Comparison of ENCODE assay signal across 10 mouse cellular contexts in the genomic region with DNA sequence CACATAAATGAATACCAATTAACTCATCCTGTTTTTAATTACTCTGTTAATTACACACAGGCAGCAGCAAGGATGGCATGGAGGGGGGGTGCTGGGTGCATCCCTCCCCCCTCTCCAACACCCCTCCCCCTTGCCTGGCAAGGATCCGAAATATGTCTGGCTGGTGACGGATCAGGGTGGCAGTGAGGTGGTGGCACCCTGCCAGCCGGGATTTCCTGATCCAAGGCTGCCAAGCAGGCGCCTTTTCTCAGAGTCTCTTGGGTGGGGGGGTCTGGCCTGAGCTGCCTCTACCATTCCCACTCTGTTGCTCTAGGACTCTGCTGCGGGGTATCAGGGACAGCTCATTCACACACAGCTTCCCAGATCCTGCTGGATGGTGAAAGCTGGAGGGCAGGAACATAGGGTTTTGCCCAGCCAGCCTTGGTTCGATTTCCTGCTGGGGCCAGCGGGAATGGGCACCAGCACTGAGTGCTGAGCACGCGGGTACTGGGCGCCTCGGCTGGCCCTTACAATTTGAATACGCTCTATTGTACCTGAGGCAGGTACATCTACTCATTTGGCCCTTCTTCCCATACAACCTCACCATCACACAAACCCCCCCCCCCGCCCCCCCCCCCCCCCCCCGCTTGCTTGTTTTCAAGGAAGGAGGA. TPM values are rescaled to one million over a fixed set of nuclear protein-coding genes. Genes with fewer than 3 reads are reported as not detected.
A peak's percentile ranks its signal among the peaks of the same experiment; 100 is the strongest.
DNase-seq lines count a peak whose midpoint lies in the region; ATAC-seq lines count a peak whose summit lies in the region.
"Had no signal": no experiment of that assay in that cellular context is flagged by ENCODE, and none has a peak within 500 bp of the region (broad histone marks: within the 10 kb centered on the region; RNA-seq: fewer than 3 reads in every experiment).

No protein-coding gene starts in this region.

- 73% methylated on average over 13 of the region's 14 CpGs for WGBS in hindbrain, embryonic 10.5 days
- 68% methylated on average over 14 of the region's 14 CpGs for WGBS in hindbrain, embryonic 11.5 days
- WGBS in embryonic facial prominence, embryonic 13.5 days: 46% methylated on average over 12 of the region's 14 CpGs
- WGBS in hindbrain, embryonic 12.5 days: 68% methylated on average over 12 of the region's 14 CpGs
- WGBS in liver, embryonic 12.5 days (ENCODE audit: insufficient replicate concordance): 69% methylated on average over 12 of the region's 14 CpGs

- DNase-seq in hindbrain, embryonic 10.5 days (ENCODE audit: low spot score): no peak
- DNase-seq in hindbrain, embryonic 11.5 days (ENCODE audit: low spot score): no peak
- DNase-seq in adipocyte (ENCODE audit: low spot score): peak; percentile 21
- peak; percentile 72 for DNase-seq in ovary, postnatal 36 days (ENCODE audit: low spot score)
- no peak for DNase-seq in c-Kit-positive CD71-positive TER-119-positive erythroid progenitor cells, embryonic 14.5 days (ENCODE audit: low spot score)

- no peak overlapping the region for H3K4me2 ChIP-seq in hindbrain, embryonic 11.5 days (replicated peaks; ENCODE audit: low read depth, low read length)
- H3K4me2 ChIP-seq in embryonic facial prominence, embryonic 13.5 days: peak overlapping the region; percentile 41
- H3K4me2 ChIP-seq in hindbrain, embryonic 12.5 days (replicated peaks): no peak overlapping the region
- peak overlapping the region; percentile 64 for H3K4me2 ChIP-seq in liver, embryonic 12.5 days

- H3K27ac ChIP-seq in hindbrain, embryonic 10.5 days: 0 out of 2 replicates have a peak overlapping the region, but pooled peaks have one; percentile 12
- H3K27ac ChIP-seq in hindbrain, embryonic 11.5 days (ENCODE audit: low read depth, low read length): no peak overlapping the region
- peak overlapping the region; percentile 84 for H3K27ac ChIP-seq in embryonic facial prominence, embryonic 13.5 days
- H3K27ac ChIP-seq in hindbrain, embryonic 12.5 days: peak overlapping the region; percentile 42; the same call in 1 of the 2 replicates
- peak overlapping the region; percentile 31 for H3K27ac ChIP-seq in liver, embryonic 12.5 days

- no peak overlapping the region for H3K4me3 ChIP-seq in hindbrain, embryonic 10.5 days
- no peak overlapping the region for H3K4me3 ChIP-seq in hindbrain, embryonic 11.5 days (ENCODE audit: low read depth, low read length)
- peak overlapping the region; percentile 6; the same call in 1 of the 2 replicates for H3K4me3 ChIP-seq in embryonic facial prominence, embryonic 13.5 days
- no peak overlapping the region for H3K4me3 ChIP-seq in hindbrain, embryonic 12.5 days
- peak overlapping the region; percentile 16; the same call in 1 of the 2 replicates for H3K4me3 ChIP-seq in liver, embryonic 12.5 days

- peaks cover 69% of the 10 kb centered on the region for H3K4me1 ChIP-seq in hindbrain, embryonic 10.5 days (replicated peaks)
- 0 out of 2 replicates have a peak, but pooled peaks cover 2% of the 10 kb centered on the region for H3K4me1 ChIP-seq in hindbrain, embryonic 11.5 days (replicated peaks; ENCODE audit: control insufficient read depth, insufficient read depth, low read length)
- peaks cover 74% of the 10 kb centered on the region for H3K4me1 ChIP-seq in embryonic facial prominence, embryonic 13.5 days
- peaks cover 67% of the 10 kb centered on the region for H3K4me1 ChIP-seq in hindbrain, embryonic 12.5 days
- peaks cover 79% of the 10 kb centered on the region for H3K4me1 ChIP-seq in liver, embryonic 12.5 days

- H3K27me3 ChIP-seq in hindbrain, embryonic 10.5 days (ENCODE audit: insufficient read depth, poor library complexity, severe bottlenecking): peaks cover 53% of the 10 kb centered on the region
- no peaks in the 10 kb centered on the region; the same call in 1 of the 2 replicates for H3K27me3 ChIP-seq in hindbrain, embryonic 11.5 days (ENCODE audit: control insufficient read depth, insufficient read depth, low read length)
- peaks cover 30% of the 10 kb centered on the region for H3K27me3 ChIP-seq in embryonic facial prominence, embryonic 13.5 days
- peaks cover 15% of the 10 kb centered on the region for H3K27me3 ChIP-seq in hindbrain, embryonic 12.5 days
- H3K27me3 ChIP-seq in liver, embryonic 12.5 days (replicated peaks): peaks cover 22% of the 10 kb centered on the region; the same call in 1 of the 2 replicates

- H3K9ac ChIP-seq in hindbrain, embryonic 11.5 days (ENCODE audit: low read depth, low read length): no peak overlapping the region
- 0 out of 2 replicates have a peak overlapping the region, but pooled peaks have one; percentile 32 for H3K9ac ChIP-seq in embryonic facial prominence, embryonic 13.5 days
- no peak overlapping the region for H3K9ac ChIP-seq in hindbrain, embryonic 12.5 days
- peak overlapping the region; percentile 45 for H3K9ac ChIP-seq in liver, embryonic 12.5 days

- ATAC-seq in hindbrain, embryonic 11.5 days (ENCODE audit: low FRiP score): no peak
- peak; percentile 17; the same call in 1 of the 2 replicates for ATAC-seq in embryonic facial prominence, embryonic 13.5 days (ENCODE audit: insufficient number of reproducible peaks, insufficient read depth, low FRiP score, low TSS enrichment, low read depth)
- ATAC-seq in hindbrain, embryonic 12.5 days (ENCODE audit: low FRiP score): peak; percentile 20; the same call in 1 of the 2 replicates
- ATAC-seq in liver, embryonic 12.5 days: no peak

- no peaks in the 10 kb centered on the region for H3K9me3 ChIP-seq in hindbrain, embryonic 10.5 days
- no peaks in the 10 kb centered on the region for H3K9me3 ChIP-seq in hindbrain, embryonic 11.5 days (ENCODE audit: control insufficient read depth, low read length)
- no peaks in the 10 kb centered on the region for H3K9me3 ChIP-seq in embryonic facial prominence, embryonic 13.5 days
- no peaks in the 10 kb centered on the region for H3K9me3 ChIP-seq in hindbrain, embryonic 12.5 days (replicated peaks)
- H3K9me3 ChIP-seq in liver, embryonic 12.5 days (replicated peaks): no peaks in the 10 kb centered on the region

- H3K36me3 ChIP-seq in hindbrain, embryonic 10.5 days: no peaks in the 10 kb centered on the region
- H3K36me3 ChIP-seq in hindbrain, embryonic 11.5 days (ENCODE audit: control insufficient read depth, insufficient read depth, low read length): no peaks in the 10 kb centered on the region
- no peaks in the 10 kb centered on the region for H3K36me3 ChIP-seq in embryonic facial prominence, embryonic 13.5 days
- H3K36me3 ChIP-seq in hindbrain, embryonic 12.5 days: no peaks in the 10 kb centered on the region
- H3K36me3 ChIP-seq in liver, embryonic 12.5 days: peaks cover 59% of the 10 kb centered on the region

RNA-seq across cellular contexts. Expression of a gene that starts 33.1 kb away (rescaled TPM):
- 2.2 and 5.4 TPM in 2 replicates for polyA plus RNA-seq in hindbrain, embryonic 10.5 days (2016; fragmentation: Nextera tagmentation; extraction: Ambion mirVana)
- 7.3 and 8.9 TPM in 2 replicates for polyA plus RNA-seq in hindbrain, embryonic 11.5 days (2014; fragmentation: Nextera tagmentation; extraction: Ambion mirVana)
- 4.6 TPM in 2 replicates for polyA plus RNA-seq in embryonic facial prominence, embryonic 13.5 days (2015; fragmentation: Nextera tagmentation; extraction: Ambion mirVana)
- polyA plus RNA-seq in hindbrain, embryonic 12.5 days (2016; fragmentation: Nextera tagmentation; extraction: Ambion mirVana): 17.1 and 17.3 TPM in 2 replicates
- polyA plus RNA-seq in liver, embryonic 12.5 days (2016; fragmentation: Nextera tagmentation; extraction: Ambion mirVana): 7.7 and 8.0 TPM in 2 replicates

RNA-seq across cellular contexts. Expression of a gene that starts 43.3 kb away (rescaled TPM):
- polyA plus RNA-seq in hindbrain, embryonic 10.5 days (2016; fragmentation: Nextera tagmentation; extraction: Ambion mirVana): not detected in 2 replicates
- not detected in 2 replicates for polyA plus RNA-seq in hindbrain, embryonic 11.5 days (2014; fragmentation: Nextera tagmentation; extraction: Ambion mirVana)
- polyA plus RNA-seq in embryonic facial prominence, embryonic 13.5 days (2015; fragmentation: Nextera tagmentation; extraction: Ambion mirVana): not detected in 2 replicates
- polyA plus RNA-seq in hindbrain, embryonic 12.5 days (2016; fragmentation: Nextera tagmentation; extraction: Ambion mirVana): not detected in 2 replicates
- not detected in 2 replicates for polyA plus RNA-seq in liver, embryonic 12.5 days (2016; fragmentation: Nextera tagmentation; extraction: Ambion mirVana)
- polyA plus RNA-seq: gonadal fat pad, adult 2 months; testis, adult 2 months had no signal

RNA-seq across cellular contexts. Expression of a gene that starts 54.4 kb away (rescaled TPM):
- 53.3 and 68.5 TPM in 2 replicates for polyA plus RNA-seq in hindbrain, embryonic 10.5 days (2016; fragmentation: Nextera tagmentation; extraction: Ambion mirVana)
- 48.3 and 60.2 TPM in 2 replicates for polyA plus RNA-seq in hindbrain, embryonic 11.5 days (2014; fragmentation: Nextera tagmentation; extraction: Ambion mirVana)
- 53.0 and 57.7 TPM in 2 replicates for polyA plus RNA-seq in embryonic facial prominence, embryonic 13.5 days (2015; fragmentation: Nextera tagmentation; extraction: Ambion mirVana)
- 48.2 and 52.6 TPM in 2 replicates for polyA plus RNA-seq in hindbrain, embryonic 12.5 days (2016; fragmentation: Nextera tagmentation; extraction: Ambion mirVana)
- polyA plus RNA-seq in liver, embryonic 12.5 days (2016; fragmentation: Nextera tagmentation; extraction: Ambion mirVana): 27.2 and 30.0 TPM in 2 replicates

RNA-seq across cellular contexts. Expression of a gene that starts 54.5 kb away (rescaled TPM):
- polyA plus RNA-seq in hindbrain, embryonic 10.5 days (2016; fragmentation: Nextera tagmentation; extraction: Ambion mirVana): 7.1 and 7.2 TPM in 2 replicates
- polyA plus RNA-seq in hindbrain, embryonic 11.5 days (2014; fragmentation: Nextera tagmentation; extraction: Ambion mirVana): 4.7 and 6.2 TPM in 2 replicates
- 7.5 and 7.6 TPM in 2 replicates for polyA plus RNA-seq in embryonic facial prominence, embryonic 13.5 days (2015; fragmentation: Nextera tagmentation; extraction: Ambion mirVana)
- 6.3 and 6.9 TPM in 2 replicates for polyA plus RNA-seq in hindbrain, embryonic 12.5 days (2016; fragmentation: Nextera tagmentation; extraction: Ambion mirVana)
- 4.6 TPM in 2 replicates for polyA plus RNA-seq in liver, embryonic 12.5 days (2016; fragmentation: Nextera tagmentation; extraction: Ambion mirVana)

Comparison
In these comparisons a context has a peak if more than half of its experiments do, and no peak if none do; other contexts are left out.
1. ATAC-seq: peak in embryonic facial prominence, embryonic 13.5 days (single experiment) and hindbrain, embryonic 12.5 days (single experiment); none in hindbrain, embryonic 11.5 days (single experiment) and liver, embryonic 12.5 days (single experiment).
2. DNase-seq: peak in adipocyte (single experiment) and ovary, postnatal 36 days (single experiment); none in hindbrain, embryonic 10.5 days (single experiment), hindbrain, embryonic 11.5 days (single experiment) and c-Kit-positive CD71-positive TER-119-positive erythroid progenitor cells, embryonic 14.5 days (single experiment).
3. H3K4me3 ChIP-seq: peak in embryonic facial prominence, embryonic 13.5 days (single experiment) and liver, embryonic 12.5 days (single experiment); none in hindbrain, embryonic 10.5 days (single experiment), hindbrain, embryonic 11.5 days (single experiment) and hindbrain, embryonic 12.5 days (single experiment).
4. H3K4me2 ChIP-seq: peak in embryonic facial prominence, embryonic 13.5 days (single experiment) and liver, embryonic 12.5 days (single experiment); none in hindbrain, embryonic 11.5 days (single experiment) and hindbrain, embryonic 12.5 days (single experiment).
5. H3K9ac ChIP-seq: peak in embryonic facial prominence, embryonic 13.5 days (single experiment) and liver, embryonic 12.5 days (single experiment); none in hindbrain, embryonic 11.5 days (single experiment) and hindbrain, embryonic 12.5 days (single experiment).